In genomic region chr14:44989017-44989721, GRCm38 (mm10) we compare ENCODE assay signal across 8 mouse cellular contexts. TPM values are rescaled to one million over a fixed set of nuclear protein-coding genes. Genes with fewer than 3 reads are reported as not detected.
A peak's percentile ranks its signal among the peaks of the same experiment; 100 is the strongest.
DNase-seq lines count a peak whose midpoint lies in the region; ATAC-seq and TF ChIP-seq lines count a peak whose summit lies in the region.

No protein-coding gene starts in this region.

- DNase-seq in gastrocnemius, postnatal 10 days, result peak; percentile 26
- DNase-seq in gastrocnemius, adult 18-20 months (ENCODE audit: low spot score), result no peak
- peak; percentile 2 for DNase-seq in 3134 (ENCODE audit: extremely low read depth, insufficient read length, low spot score)
- DNase-seq in limb, embryonic 14.5 days (ENCODE audit: low spot score), result no peak
- peak; percentile 49 for DNase-seq in neural tube, embryonic 11.5 days (ENCODE audit: low spot score)
- no peak for DNase-seq in yolk sac, embryonic 10.5 days (ENCODE audit: low spot score)

- H3K4me3 ChIP-seq in brown adipose tissue, adult 24 weeks (ENCODE audit: insufficient read depth, low read depth, low read length), result peak overlapping the region; percentile 59
- peak overlapping the region; percentile 50 for H3K4me3 ChIP-seq in heart, embryonic 15.5 days
- peak overlapping the region; percentile 44 for H3K4me3 ChIP-seq in limb, embryonic 14.5 days (replicated peaks; ENCODE audit: low read length)
- H3K4me3 ChIP-seq in neural tube, embryonic 11.5 days (ENCODE audit: low read depth, low read length), result peak overlapping the region; percentile 42

- peaks cover 5% of the 10 kb centered on the region; the same call in 1 of the 2 replicates for H3K4me1 ChIP-seq in brown adipose tissue, adult 24 weeks (ENCODE audit: control insufficient read depth, insufficient read depth, insufficient read length, low read length)
- H3K4me1 ChIP-seq in heart, embryonic 15.5 days (replicated peaks), result peaks cover 15% of the 10 kb centered on the region
- no peaks in the 10 kb centered on the region for H3K4me1 ChIP-seq in limb, embryonic 14.5 days (ENCODE audit: control insufficient read depth, insufficient read depth, low read length)
- H3K4me1 ChIP-seq in neural tube, embryonic 11.5 days (ENCODE audit: control insufficient read depth, insufficient read depth, low read length), result no peaks in the 10 kb centered on the region

- WGBS in heart, embryonic 15.5 days, result under 1% methylated on average over 45 of the region's 45 CpGs
- WGBS in limb, embryonic 14.5 days, result 1% methylated on average over 44 of the region's 45 CpGs
- under 1% methylated on average over 44 of the region's 45 CpGs for WGBS in neural tube, embryonic 11.5 days

- H3K27ac ChIP-seq in brown adipose tissue, adult 24 weeks (replicated peaks; ENCODE audit: low read depth, low read length), result peak overlapping the region; percentile 44
- no peak overlapping the region for H3K27ac ChIP-seq in heart, embryonic 15.5 days
- no peak overlapping the region for H3K27ac ChIP-seq in limb, embryonic 14.5 days (replicated peaks; ENCODE audit: low read depth, low read length)
- H3K27ac ChIP-seq in neural tube, embryonic 11.5 days (ENCODE audit: low read depth, low read length), result no peak overlapping the region

- H3K4me2 ChIP-seq in heart, embryonic 15.5 days, result peak overlapping the region; percentile 86
- H3K4me2 ChIP-seq in limb, embryonic 14.5 days (replicated peaks; ENCODE audit: low read depth, low read length, severe bottlenecking), result peak overlapping the region; percentile 86
- peak overlapping the region; percentile 85 for H3K4me2 ChIP-seq in neural tube, embryonic 11.5 days (ENCODE audit: low read depth)

- H3K9ac ChIP-seq in heart, embryonic 15.5 days, result peak overlapping the region; percentile 21; the same call in 1 of the 2 replicates
- H3K9ac ChIP-seq in limb, embryonic 14.5 days (ENCODE audit: low read depth, low read length, severe bottlenecking), result peak overlapping the region; percentile 34
- peak overlapping the region; percentile 44 for H3K9ac ChIP-seq in neural tube, embryonic 11.5 days (ENCODE audit: low read length)

- peaks cover 26% of the 10 kb centered on the region for H3K27me3 ChIP-seq in heart, embryonic 15.5 days
- H3K27me3 ChIP-seq in limb, embryonic 14.5 days (ENCODE audit: control insufficient read depth, insufficient read depth, low read length), result peaks cover 12% of the 10 kb centered on the region
- H3K27me3 ChIP-seq in neural tube, embryonic 11.5 days (ENCODE audit: control insufficient read depth, insufficient read depth, low read length), result peaks cover 12% of the 10 kb centered on the region

- H3K9me3 ChIP-seq in heart, embryonic 15.5 days (replicated peaks), result no peaks in the 10 kb centered on the region
- no peaks in the 10 kb centered on the region for H3K9me3 ChIP-seq in limb, embryonic 14.5 days (ENCODE audit: control insufficient read depth, low read length)
- H3K9me3 ChIP-seq in neural tube, embryonic 11.5 days (ENCODE audit: control insufficient read depth, low read length), result no peaks in the 10 kb centered on the region

- ATAC-seq in heart, embryonic 15.5 days (replicated peaks; ENCODE audit: insufficient number of reproducible peaks, insufficient read depth, low FRiP score, low read depth), result peak; percentile 18; the same call in 1 of the 2 replicates
- ATAC-seq in limb, embryonic 14.5 days (ENCODE audit: low FRiP score, low read depth), result peak; percentile 10; the same call in 1 of the 2 replicates
- peak; percentile 29 for ATAC-seq in neural tube, embryonic 11.5 days (ENCODE audit: insufficient read depth, low FRiP score, low TSS enrichment)

- TF ChIP-seq POLR2A in limb, embryonic 14.5 days (IDR thresholded peaks at IDR 0.05; ENCODE audit: borderline replicate concordance, extremely low read depth, insufficient read depth, insufficient read length), result no peak

- H3K36me3 ChIP-seq in heart, embryonic 15.5 days, result no peaks in the 10 kb centered on the region
- H3K36me3 ChIP-seq in limb, embryonic 14.5 days (ENCODE audit: control insufficient read depth, insufficient read depth, low read length), result no peaks in the 10 kb centered on the region
- H3K36me3 ChIP-seq in neural tube, embryonic 11.5 days (ENCODE audit: control insufficient read depth, insufficient read depth, low read length), result no peaks in the 10 kb centered on the region

RNA-seq across cellular contexts. Expression of gene Ptger2, which starts 1.2 kb away (rescaled TPM):
- total RNA-seq in gastrocnemius, postnatal 10 days (2021), result under 1 TPM; 0.16 to 0.23 TPM
- under 1 TPM in 1 of 2 experiments, not detected in 1; 0.09 TPM for total RNA-seq in gastrocnemius, adult 18-20 months (2021)
- polyA plus RNA-seq in brown adipose tissue, adult 24 weeks (2012; ENCODE audit: insufficient read depth, insufficient read length, missing spikeins), result 0.63 TPM in 1 of 2 replicates, not detected in the other
- 0.18 and 0.44 TPM in 2 replicates for polyA plus RNA-seq in heart, embryonic 15.5 days (2015; fragmentation: Nextera tagmentation; extraction: Ambion mirVana)
- polyA plus RNA-seq in limb, embryonic 14.5 days (2012; rRNA removed), result 0.50 and 0.85 TPM in 2 replicates
- 0.54 and 1.1 TPM in 2 replicates for polyA plus RNA-seq in limb, embryonic 14.5 days (2014; fragmentation: Nextera tagmentation; extraction: Ambion mirVana)
- 0.11 TPM in 1 of 2 replicates, not detected in the other for polyA plus RNA-seq in neural tube, embryonic 11.5 days (2014; fragmentation: Nextera tagmentation; extraction: Ambion mirVana)

Comparison
In these comparisons a context has a peak if more than half of its experiments do, and no peak if none do; other contexts are left out.
1. DNase-seq: peak in gastrocnemius, postnatal 10 days (single experiment), 3134 (single experiment) and neural tube, embryonic 11.5 days (single experiment); none in gastrocnemius, adult 18-20 months (single experiment), limb, embryonic 14.5 days (single experiment) and yolk sac, embryonic 10.5 days (single experiment).
2. Peak in every context shown above with its lines, with median percentiles within 50 percentile points of each other: H3K4me3 ChIP-seq, ATAC-seq, H3K4me2 ChIP-seq and H3K9ac ChIP-seq.